Mouse (Mus musculus) liver, embryonic 13.5 days (tissue): ENCODE results near the gene Pde4d. TPM values are rescaled to one million over a fixed set of nuclear protein-coding genes. Genes with fewer than 3 reads are reported as not detected.

ENCODE experiments used
- ATAC-seq: fragments of 200-750 bp; cut with Nextera tagmentation; 2 replicates; pipeline ENCODE4 v1.8.0; 2017; ENCODE audit warnings: low read depth, mild to moderate bottlenecking, moderate number of reproducible peaks, moderate library complexity
- DNase-seq: peaks from one replicate; pipeline ENCODE4 v3.0.0; 2022
- H3K27ac ChIP-seq: fragments of 300-500 bp; sonication (generic); 2 replicates; pipeline ENCODE4 v1.5.1; 2015; ENCODE audit warnings: moderate library complexity, mild to moderate bottlenecking, inconsistent platforms
- H3K27me3 ChIP-seq: fragments of 300-500 bp; sonication (generic); 2 replicates; pipeline ENCODE4 v1.6.1; 2015; ENCODE audit warnings: mild to moderate bottlenecking, inconsistent platforms
- H3K36me3 ChIP-seq: fragments of 300-500 bp; sonication (generic); 2 replicates; pipeline ENCODE4 v1.6.1; 2015; ENCODE audit warnings: mild to moderate bottlenecking, inconsistent platforms
- H3K4me1 ChIP-seq: fragments of 300-500 bp; sonication (generic); replicated peaks from 2 replicates; pipeline ENCODE4 v1.6.1; 2015; ENCODE audit warnings: inconsistent platforms
- H3K4me2 ChIP-seq: fragments of 300-500 bp; sonication (generic); 2 replicates; pipeline ENCODE4 v1.6.1; 2015; ENCODE audit warnings: inconsistent platforms, mild to moderate bottlenecking, moderate library complexity
- H3K4me3 ChIP-seq: fragments of 300-500 bp; sonication (generic); replicated peaks from 2 replicates; pipeline ENCODE4 v1.5.1; 2015; ENCODE audit warnings: mild to moderate bottlenecking, inconsistent platforms
- H3K9ac ChIP-seq: fragments of 300-500 bp; sonication (generic); 2 replicates; pipeline ENCODE4 v1.6.1; 2015; ENCODE audit warnings: mild to moderate bottlenecking, inconsistent platforms
- H3K9me3 ChIP-seq: fragments of 300-500 bp; sonication (generic); replicated peaks from 2 replicates; pipeline ENCODE4 v1.6.1; 2016; ENCODE audit warnings: inconsistent platforms
- WGBS: fragments of 180-500 bp; shearing (Covaris S2); methylation state at CpG from one replicate; pipeline ENCODE4 v1.1.7; 2015; ENCODE audit not compliant: insufficient replicate concordance; 5-methylcytosine and 5-hydroxymethylcytosine counted together
- polyA plus RNA-seq: library from polyadenylated mRNA; unstranded; fragments of >200 nt; fragmentation: Nextera tagmentation; extraction: Ambion mirVana; gene quantifications from 2 replicates; pipeline ENCODE4 v1.2.1, GENCODE M21; 2015

The Pde4d gene
- polyA plus RNA-seq, 1 experiment from 2014 or later, result 11.8 TPM

- Histone ChIP-seq H3K9ac (no peak overlapping the region), H3K4me1 (no peaks in the 10 kb centered on the region), H3K27me3 (no peaks in the 10 kb centered on the region), H3K36me3 (no peaks in the 10 kb centered on the region), H3K9me3 (no peaks in the 10 kb centered on the region), H3K4me3 (no peak overlapping the region), H3K4me2 (no peak overlapping the region), H3K27ac (no peak overlapping the region)
- no peak for ATAC-seq
- DNase-seq, result no peak
- 88% methylated on average over 2 of the region's 2 CpGs for WGBS
These were observed 151.3 kb downstream of the Pde4d start for GRCm38 (mm10) chr13:108601021-108601420.

DNA sequence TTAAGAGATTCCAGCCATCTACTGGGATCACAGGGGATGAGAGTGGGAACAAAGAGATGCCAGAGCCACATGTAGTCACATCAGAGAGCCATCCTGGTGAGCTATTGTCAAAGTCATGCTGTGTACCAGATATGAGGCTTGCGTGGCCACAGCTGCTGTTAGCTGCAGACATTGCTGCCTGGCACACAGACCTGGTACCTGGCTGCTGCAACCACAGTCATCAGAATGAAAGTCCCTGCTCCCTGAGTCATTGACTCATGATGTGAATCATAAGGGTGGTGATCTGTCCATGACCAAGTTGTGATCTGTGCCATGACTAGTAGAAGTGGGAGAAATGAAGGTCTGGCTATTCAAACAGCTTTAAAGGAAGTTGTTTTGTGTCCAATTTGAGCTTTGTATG is 153.8 kb downstream of the Pde4d start:
- Histone ChIP-seq H3K27ac (no peak overlapping the region), H3K4me3 (no peak overlapping the region), H3K4me2 (no peak overlapping the region), H3K9me3 (no peaks in the 10 kb centered on the region), H3K4me1 (no peaks in the 10 kb centered on the region), H3K36me3 (no peaks in the 10 kb centered on the region), H3K9ac (no peak overlapping the region), H3K27me3 (no peaks in the 10 kb centered on the region)
- ATAC-seq (no peak), DNase-seq (no peak)
- 71% methylated on average over 1 of the region's 1 CpGs for WGBS

GRCm38 (mm10) chr13:108604213-108604612 is 154.5 kb downstream of the Pde4d start:
- H3K27ac ChIP-seq, result no peak overlapping the region
- H3K4me1 ChIP-seq, result no peaks in the 10 kb centered on the region

GRCm38 (mm10) chr13:108618207-108618606 is 168.5 kb downstream of the Pde4d start:
- WGBS, result 39% methylated on average over 1 of the region's 1 CpGs
- Histone ChIP-seq H3K9ac (no peak overlapping the region), H3K4me2 (no peak overlapping the region), H3K36me3 (no peaks in the 10 kb centered on the region), H3K4me1 (no peaks in the 10 kb centered on the region), H3K9me3 (no peaks in the 10 kb centered on the region), H3K27ac (no peak overlapping the region), H3K27me3 (no peaks in the 10 kb centered on the region), H3K4me3 (no peak overlapping the region)
- DNase-seq (no peak), ATAC-seq (no peak)

More at GRCm38 (mm10) chr13:108604213-108604612, 154.5 kb downstream of the Pde4d start:
- H3K27me3 ChIP-seq, result no peaks in the 10 kb centered on the region
- H3K9ac ChIP-seq, result no peak overlapping the region
- ATAC-seq, result no peak
- no peak for DNase-seq
- H3K36me3 ChIP-seq, result no peaks in the 10 kb centered on the region
- H3K9me3 ChIP-seq, result no peaks in the 10 kb centered on the region
- H3K4me2 ChIP-seq, result no peak overlapping the region
- no peak overlapping the region for H3K4me3 ChIP-seq

GRCm38 (mm10) chr13:108622681-108623080 is 172.9 kb downstream of the Pde4d start:
- Histone ChIP-seq H3K27me3 (no peaks in the 10 kb centered on the region), H3K9ac (no peak overlapping the region), H3K9me3 (no peaks in the 10 kb centered on the region), H3K36me3 (no peaks in the 10 kb centered on the region), H3K27ac (no peak overlapping the region), H3K4me1 (no peaks in the 10 kb centered on the region), H3K4me2 (no peak overlapping the region), H3K4me3 (no peak overlapping the region)
- WGBS, result 53% methylated on average over 4 of the region's 4 CpGs
- ATAC-seq (no peak), DNase-seq (no peak)

GRCm38 (mm10) chr13:108623929-108624328 is 174.2 kb downstream of the Pde4d start:
- H3K27me3 ChIP-seq, result no peaks in the 10 kb centered on the region
- no peak overlapping the region for H3K9ac ChIP-seq
- ATAC-seq (no peak), DNase-seq (no peak)
- H3K27ac ChIP-seq, result no peak overlapping the region
- H3K4me1 ChIP-seq, result no peaks in the 10 kb centered on the region
- no peak overlapping the region for H3K4me2 ChIP-seq
- 65% methylated on average over 3 of the region's 3 CpGs for WGBS
- no peak overlapping the region for H3K4me3 ChIP-seq
- H3K9me3 ChIP-seq, result no peaks in the 10 kb centered on the region
- no peaks in the 10 kb centered on the region for H3K36me3 ChIP-seq

DNA sequence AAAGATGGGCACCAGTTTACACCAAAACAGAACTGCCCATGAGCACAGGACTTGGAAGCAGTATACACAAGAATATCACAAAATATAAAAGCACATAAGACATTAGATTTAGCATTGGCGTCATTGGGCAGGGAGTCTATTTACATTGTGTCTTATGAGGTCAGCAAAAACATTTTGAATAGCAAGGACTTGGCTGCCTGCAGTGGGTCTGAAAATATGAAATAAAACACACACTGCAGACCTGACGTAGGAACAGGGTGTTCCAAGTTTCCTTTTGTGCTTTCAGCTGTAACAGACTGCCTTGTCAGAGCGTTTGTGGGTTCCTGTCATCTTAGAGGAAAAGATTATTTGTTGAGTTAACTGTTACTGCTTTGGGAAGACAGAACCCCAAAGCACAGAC is 176.4 kb downstream of the Pde4d start:
- Histone ChIP-seq H3K4me1 (no peaks in the 10 kb centered on the region), H3K27me3 (no peaks in the 10 kb centered on the region), H3K36me3 (no peaks in the 10 kb centered on the region), H3K9me3 (no peaks in the 10 kb centered on the region), H3K27ac (no peak overlapping the region), H3K4me2 (no peak overlapping the region), H3K9ac (no peak overlapping the region), H3K4me3 (no peak overlapping the region)
- ATAC-seq (no peak), DNase-seq (no peak)
- WGBS, result 43% methylated on average over 3 of the region's 3 CpGs

GRCm38 (mm10) chr13:108628501-108628900 is 178.8 kb downstream of the Pde4d start:
- Histone ChIP-seq H3K36me3 (no peaks in the 10 kb centered on the region), H3K9me3 (no peaks in the 10 kb centered on the region), H3K27ac (no peak overlapping the region), H3K4me1 (no peaks in the 10 kb centered on the region), H3K4me2 (no peak overlapping the region), H3K27me3 (no peaks in the 10 kb centered on the region), H3K4me3 (no peak overlapping the region), H3K9ac (no peak overlapping the region)
- DNase-seq (no peak), ATAC-seq (no peak)
- WGBS, result 74% methylated on average over 2 of the region's 2 CpGs

DNA sequence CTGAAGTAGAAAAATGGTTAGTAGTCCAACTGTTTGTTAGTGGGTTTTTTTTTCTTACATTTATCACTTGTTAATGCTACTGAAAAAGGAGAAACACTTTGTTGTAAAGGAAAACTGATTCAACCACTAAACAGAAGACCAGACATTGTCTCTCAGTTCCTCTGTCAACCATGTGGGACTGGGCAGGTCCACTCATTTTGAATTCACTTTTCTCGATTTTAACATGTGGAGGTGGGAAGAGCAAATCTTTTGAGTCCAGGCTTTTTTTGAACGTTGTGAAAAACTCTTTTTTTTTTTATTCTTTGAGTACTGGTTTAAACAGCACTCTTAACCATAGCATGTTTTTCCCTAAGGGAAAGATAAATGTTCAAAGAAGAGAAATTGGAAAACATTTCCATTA is 180.8 kb downstream of the Pde4d start:
- Histone ChIP-seq H3K4me2 (no peak overlapping the region), H3K27me3 (no peaks in the 10 kb centered on the region), H3K9ac (no peak overlapping the region), H3K9me3 (no peaks in the 10 kb centered on the region), H3K27ac (no peak overlapping the region), H3K4me1 (no peaks in the 10 kb centered on the region), H3K4me3 (no peak overlapping the region), H3K36me3 (no peaks in the 10 kb centered on the region)
- ATAC-seq, result no peak
- DNase-seq, result no peak
- 43% methylated on average over 2 of the region's 2 CpGs for WGBS

- H3K36me3 ChIP-seq, result no peaks in the 10 kb centered on the region
- H3K4me2 ChIP-seq, result no peak overlapping the region
- H3K4me3 ChIP-seq, result no peak overlapping the region
- H3K27ac ChIP-seq, result no peak overlapping the region
- no peak for DNase-seq
- H3K9ac ChIP-seq, result no peak overlapping the region
- ATAC-seq, result no peak
- no peaks in the 10 kb centered on the region for H3K9me3 ChIP-seq
- H3K27me3 ChIP-seq, result no peaks in the 10 kb centered on the region
- 44% methylated on average over 3 of the region's 3 CpGs for WGBS
- H3K4me1 ChIP-seq, result no peaks in the 10 kb centered on the region
These were observed 181.5 kb downstream of the Pde4d start for GRCm38 (mm10) chr13:108631222-108631621.

DNA sequence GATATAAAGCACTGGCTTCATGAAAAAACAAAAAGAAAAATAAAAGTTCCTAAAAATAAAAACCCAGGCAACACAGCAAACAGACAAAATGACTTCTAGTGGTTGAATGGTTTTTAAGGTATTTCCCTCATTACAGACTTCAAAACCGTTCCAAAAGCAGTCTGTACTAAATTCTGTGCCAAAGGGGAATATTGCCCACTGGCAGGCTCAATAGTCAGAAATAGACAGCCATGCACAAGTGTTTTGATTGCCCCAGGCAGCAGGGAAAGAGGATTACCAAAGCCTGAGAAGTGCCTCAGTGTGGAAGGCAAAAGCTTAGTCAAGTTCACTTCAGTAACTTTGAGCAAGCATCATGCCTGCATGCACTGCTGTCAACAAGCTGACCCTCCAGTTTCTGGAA is 186.8 kb downstream of the Pde4d start:
- H3K4me1 ChIP-seq, result no peaks in the 10 kb centered on the region
- DNase-seq (no peak), ATAC-seq (no peak)
- WGBS, result 47% methylated on average over 1 of the region's 1 CpGs
- H3K36me3 ChIP-seq, result no peaks in the 10 kb centered on the region
- H3K27ac ChIP-seq, result no peak overlapping the region
- H3K4me2 ChIP-seq, result no peak overlapping the region
- no peak overlapping the region for H3K9ac ChIP-seq
- H3K9me3 ChIP-seq, result no peaks in the 10 kb centered on the region
- H3K4me3 ChIP-seq, result no peak overlapping the region
- no peaks in the 10 kb centered on the region for H3K27me3 ChIP-seq

DNA sequence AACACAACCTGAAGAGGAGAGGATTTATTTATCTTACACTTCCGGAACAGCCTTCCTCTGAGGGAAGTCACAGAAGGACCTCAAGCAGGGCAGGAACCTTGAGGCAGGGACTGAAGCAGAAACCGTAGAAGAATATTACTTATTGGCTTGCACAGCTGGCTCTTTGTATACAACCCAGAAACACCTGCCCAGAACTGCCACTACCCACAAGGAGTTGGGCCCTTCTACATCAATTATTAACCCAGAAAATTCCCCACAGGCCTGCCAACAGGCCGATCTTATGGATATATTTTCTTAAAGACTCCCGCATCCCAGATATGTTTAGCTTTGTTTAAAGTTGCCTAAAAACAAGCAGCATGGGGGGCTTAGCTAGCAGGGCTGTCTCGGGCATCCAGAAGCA is 192.5 kb downstream of the Pde4d start:
- H3K4me2 ChIP-seq, result no peak overlapping the region
- no peak overlapping the region for H3K27ac ChIP-seq
- H3K27me3 ChIP-seq, result no peaks in the 10 kb centered on the region
- no peaks in the 10 kb centered on the region for H3K9me3 ChIP-seq
- H3K4me3 ChIP-seq, result no peak overlapping the region
- DNase-seq, result no peak
- H3K36me3 ChIP-seq, result no peaks in the 10 kb centered on the region
- 62% methylated on average over 5 of the region's 5 CpGs for WGBS
- no peak for ATAC-seq
- H3K4me1 ChIP-seq, result 0 out of 2 replicates have a peak, but pooled peaks cover 6% of the 10 kb centered on the region
- H3K9ac ChIP-seq, result no peak overlapping the region
